Mouse (Mus musculus) embryonic facial prominence, embryonic 14.5 days (tissue): ENCODE measurements around the gene Fam219a. TPM values are rescaled to one million over a fixed set of nuclear protein-coding genes. Genes with fewer than 3 reads are reported as not detected.

ENCODE experiments used
- ATAC-seq: fragments of 200-750 bp; cut with Nextera tagmentation; 2 replicates; pipeline ENCODE4 v1.8.0; 2017; ENCODE audit warnings: low read depth, moderate number of reproducible peaks, moderate TSS enrichment
- DNase-seq: peaks from one replicate; pipeline ENCODE4 v3.0.0-alpha.2; 2015; ENCODE audit warnings: low spot score
- H3K27ac ChIP-seq: fragments of 300-500 bp; sonication (generic); replicated peaks from 2 replicates; pipeline ENCODE4 v1.5.1; 2014; ENCODE audit warnings: low read depth, mild to moderate bottlenecking, low read length, moderate library complexity
- H3K27me3 ChIP-seq: fragments of 300-500 bp; sonication (generic); replicated peaks from 2 replicates; pipeline ENCODE4 v1.6.1; 2014; ENCODE audit warnings: low read length; ENCODE audit not compliant: control insufficient read depth, insufficient read depth
- H3K36me3 ChIP-seq: fragments of 300-500 bp; sonication (generic); 2 replicates; pipeline ENCODE4 v1.6.1; 2014; ENCODE audit warnings: low read length, mixed read lengths; ENCODE audit not compliant: control insufficient read depth, insufficient read depth
- H3K4me1 ChIP-seq: fragments of 300-500 bp; sonication (generic); 2 replicates; pipeline ENCODE4 v1.6.1; 2014; ENCODE audit warnings: antibody characterized with exemption, low read length; ENCODE audit not compliant: control insufficient read depth, insufficient read depth
- H3K4me2 ChIP-seq: fragments of 300-500 bp; sonication (generic); 2 replicates; pipeline ENCODE4 v1.6.1; 2014; ENCODE audit warnings: low read depth, mild to moderate bottlenecking, low read length, moderate library complexity, mixed read lengths
- H3K4me3 ChIP-seq: fragments of 300-500 bp; sonication (generic); 2 replicates; pipeline ENCODE4 v1.5.1; 2014; ENCODE audit warnings: low read depth, mild to moderate bottlenecking, low read length
- H3K9ac ChIP-seq: fragments of 300-500 bp; sonication (generic); 2 replicates; pipeline ENCODE4 v1.6.1; 2014; ENCODE audit warnings: low read depth, mild to moderate bottlenecking, low read length, moderate library complexity, mixed read lengths
- H3K9me3 ChIP-seq: fragments of 300-500 bp; sonication (generic); 2 replicates; pipeline ENCODE4 v1.6.1; 2016; ENCODE audit warnings: low read length; ENCODE audit not compliant: control insufficient read depth
- WGBS: fragments of 180-500 bp; shearing (Covaris S2); extraction: QIAGEN DNeasy Blood & Tissue Kit; methylation state at CpG from one replicate; pipeline ENCODE4 v1.1.7; 2014; 5-methylcytosine and 5-hydroxymethylcytosine counted together
- polyA plus RNA-seq: library from polyadenylated mRNA; unstranded; fragments of >200 nt; fragmentation: Nextera tagmentation; extraction: Ambion mirVana; gene quantifications from 2 replicates; pipeline ENCODE4 v1.2.1, GENCODE M21; 2014

Gene Fam219a
- polyA plus RNA-seq, 1 experiment from 2014 or later, result 4.0 TPM

DNA sequence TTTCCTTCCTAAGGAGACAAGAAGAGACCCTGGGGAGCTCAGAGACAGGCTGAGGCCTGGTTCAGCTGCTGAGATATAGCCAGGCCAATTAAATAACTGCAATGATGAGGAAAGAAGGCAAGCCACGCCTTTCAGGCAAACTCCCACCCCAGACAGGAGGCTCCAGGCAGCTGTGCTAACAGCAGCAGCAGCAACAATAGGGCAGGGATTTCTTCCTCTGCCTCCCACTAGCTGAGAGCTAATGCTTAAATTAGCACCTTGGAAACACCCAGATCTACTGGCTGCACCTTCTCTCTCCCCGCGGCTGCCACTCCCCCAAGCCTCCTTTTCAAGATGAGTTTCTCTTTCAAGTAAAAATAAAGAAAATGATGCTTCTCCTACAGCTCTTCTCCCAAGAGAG lies 3.2 kb downstream of the Fam219a start:
- 13% methylated on average over 3 of the region's 3 CpGs for WGBS
- peaks cover 7% of the 10 kb centered on the region; the same call in 1 of the 2 replicates for H3K27me3 ChIP-seq

DNA sequence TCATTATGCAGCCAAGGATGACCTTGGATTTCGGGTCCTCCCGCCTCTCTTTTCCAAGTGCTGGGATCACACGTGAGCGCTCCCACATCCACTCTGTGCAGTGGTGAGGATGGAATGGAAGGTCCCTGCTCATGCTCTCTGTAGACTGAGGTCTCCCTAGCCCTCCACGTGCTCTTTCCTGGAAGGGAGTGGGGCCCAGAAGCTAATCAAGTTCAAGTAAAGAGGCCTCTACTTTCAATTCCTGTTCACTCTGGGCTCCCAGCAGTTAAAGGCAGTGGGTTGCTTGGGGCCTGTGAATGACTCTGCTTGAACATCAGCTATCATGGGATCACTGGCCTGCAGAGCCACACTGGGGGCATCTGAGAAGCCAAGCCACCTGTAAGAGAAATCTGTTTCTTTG lies 6.0 kb downstream of the Fam219a start:
- DNase-seq (no peak), ATAC-seq (no peak)
- Histone ChIP-seq H3K4me2 (no peak overlapping the region), H3K27ac (no peak overlapping the region), H3K9ac (no peak overlapping the region), H3K9me3 (no peaks in the 10 kb centered on the region), H3K27me3 (peaks cover 6% of the 10 kb centered on the region; the same call in 1 of the 2 replicates), H3K4me1 (peaks cover 3% of the 10 kb centered on the region), H3K4me3 (no peak overlapping the region), H3K36me3 (no peaks in the 10 kb centered on the region)
- WGBS, result 82% methylated on average over 5 of the region's 5 CpGs

More for the DNA sequence above, 3.2 kb downstream of the Fam219a start:
- H3K9me3 ChIP-seq, result no peaks in the 10 kb centered on the region
- DNase-seq, result peak; percentile 57
- H3K36me3 ChIP-seq, result no peaks in the 10 kb centered on the region
- no peak overlapping the region; the same call in 1 of the 2 replicates for H3K27ac ChIP-seq
- ATAC-seq, result peak; percentile 14; the same call in 1 of the 2 replicates
- H3K9ac ChIP-seq, result no peak overlapping the region
- no peak overlapping the region for H3K4me3 ChIP-seq
- no peak overlapping the region for H3K4me2 ChIP-seq
- H3K4me1 ChIP-seq, result peaks cover 9% of the 10 kb centered on the region

GRCm38 (mm10) chr4:41557092-41557491 lies 12.2 kb downstream of the Fam219a start:
- ATAC-seq, result no peak
- 62% methylated on average over 3 of the region's 3 CpGs for WGBS
- no peak overlapping the region for H3K27ac ChIP-seq

DNA sequence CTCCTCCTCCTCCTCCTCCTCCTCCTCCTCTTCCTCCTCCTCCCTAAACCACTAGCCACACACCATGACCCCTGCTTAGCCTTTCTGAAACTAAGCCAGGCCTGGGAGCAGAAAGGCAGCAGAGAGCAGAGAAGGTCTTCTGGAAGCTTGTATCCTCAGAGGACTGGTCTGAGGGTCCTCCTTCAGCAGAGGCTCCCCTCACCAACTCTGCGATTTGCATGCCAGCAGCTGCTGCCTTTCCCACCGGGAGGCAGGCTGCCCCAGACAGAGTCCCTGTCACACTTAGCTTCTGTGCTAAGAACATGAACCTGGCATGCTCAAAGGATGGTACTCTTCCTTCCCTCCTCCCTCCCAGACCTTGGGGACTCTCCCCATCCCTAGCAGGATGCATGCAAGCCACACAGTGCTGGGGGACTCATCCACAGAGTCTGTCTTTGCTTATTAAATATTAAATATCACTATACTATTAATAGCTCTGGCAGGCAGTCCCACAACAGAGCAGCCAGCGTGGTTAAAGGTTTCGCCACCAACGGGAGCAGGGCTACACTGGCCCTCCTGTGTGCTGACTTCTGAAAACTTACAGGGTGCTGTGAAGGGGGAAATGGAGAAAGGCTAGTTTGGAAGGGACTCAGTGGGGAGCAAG lies 12.9 kb downstream of the Fam219a start:
- Histone ChIP-seq H3K9ac (no peak overlapping the region), H3K4me1 (peaks cover 3% of the 10 kb centered on the region; the same call in 1 of the 2 replicates), H3K9me3 (no peaks in the 10 kb centered on the region), H3K27me3 (no peaks in the 10 kb centered on the region), H3K4me2 (no peak overlapping the region), H3K36me3 (no peaks in the 10 kb centered on the region), H3K4me3 (no peak overlapping the region), H3K27ac (no peak overlapping the region)
- DNase-seq, result no peak
- 52% methylated on average over 5 of the region's 5 CpGs for WGBS
- peak; percentile 36; the same call in 1 of the 2 replicates for ATAC-seq

More at GRCm38 (mm10) chr4:41557092-41557491, 12.2 kb downstream of the Fam219a start:
- Histone ChIP-seq H3K36me3 (no peaks in the 10 kb centered on the region), H3K4me3 (no peak overlapping the region), H3K9ac (no peak overlapping the region), H3K27me3 (no peaks in the 10 kb centered on the region), H3K4me1 (peaks cover 3% of the 10 kb centered on the region; the same call in 1 of the 2 replicates), H3K9me3 (no peaks in the 10 kb centered on the region), H3K4me2 (no peak overlapping the region)
- no peak for DNase-seq

GRCm38 (mm10) chr4:41554994-41555663 lies 14.2 kb downstream of the Fam219a start:
- no peak overlapping the region for H3K9ac ChIP-seq
- H3K4me2 ChIP-seq, result no peak overlapping the region
- H3K27me3 ChIP-seq, result no peaks in the 10 kb centered on the region
- no peaks in the 10 kb centered on the region for H3K36me3 ChIP-seq
- ATAC-seq (no peak), DNase-seq (peak; percentile 43)
- peaks cover 3% of the 10 kb centered on the region; the same call in 1 of the 2 replicates for H3K4me1 ChIP-seq
- 61% methylated on average over 14 of the region's 14 CpGs for WGBS
- H3K4me3 ChIP-seq, result no peak overlapping the region
- H3K9me3 ChIP-seq, result no peaks in the 10 kb centered on the region
- peak overlapping the region; percentile 10; the same call in 1 of the 2 replicates for H3K27ac ChIP-seq

DNA sequence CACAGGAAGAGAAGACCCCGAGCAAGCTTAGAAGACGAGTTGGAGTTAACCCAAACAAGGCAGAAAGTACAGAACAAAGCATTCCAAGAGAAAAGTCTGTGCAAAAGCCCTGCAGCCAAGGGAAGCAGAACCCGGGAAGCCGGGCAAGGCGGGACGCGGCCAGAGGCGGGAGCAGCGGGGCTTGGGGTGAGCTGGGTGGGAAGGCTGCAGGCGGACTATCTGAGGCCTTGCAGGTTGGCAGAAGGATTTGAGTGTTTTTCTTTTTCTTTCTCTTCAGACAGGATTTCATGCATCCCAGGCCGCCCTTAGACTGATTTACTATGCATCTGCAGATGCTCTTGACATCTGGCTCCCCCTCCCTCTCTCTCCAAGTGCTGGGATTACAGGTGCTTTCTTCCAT lies 16.2 kb downstream of the Fam219a start:
- DNase-seq (no peak), ATAC-seq (no peak)
- no peaks in the 10 kb centered on the region for H3K9me3 ChIP-seq
- no peaks in the 10 kb centered on the region for H3K27me3 ChIP-seq
- H3K4me3 ChIP-seq, result no peak overlapping the region
- no peak overlapping the region for H3K9ac ChIP-seq
- H3K27ac ChIP-seq, result no peak overlapping the region
- no peak overlapping the region for H3K4me2 ChIP-seq
- H3K36me3 ChIP-seq, result no peaks in the 10 kb centered on the region
- peaks cover 3% of the 10 kb centered on the region; the same call in 1 of the 2 replicates for H3K4me1 ChIP-seq
- WGBS, result 44% methylated on average over 10 of the region's 11 CpGs

GRCm38 (mm10) chr4:41552529-41552928 lies 16.8 kb downstream of the Fam219a start:
- no peak overlapping the region for H3K4me3 ChIP-seq
- DNase-seq (peak; percentile 79), ATAC-seq (peak; percentile 61; the same call in 1 of the 2 replicates)
- H3K36me3 ChIP-seq, result no peaks in the 10 kb centered on the region
- peaks cover 3% of the 10 kb centered on the region; the same call in 1 of the 2 replicates for H3K4me1 ChIP-seq
- no peak overlapping the region for H3K9ac ChIP-seq
- no peak overlapping the region for H3K4me2 ChIP-seq
- no peak overlapping the region for H3K27ac ChIP-seq
- H3K27me3 ChIP-seq, result no peaks in the 10 kb centered on the region
- no peaks in the 10 kb centered on the region for H3K9me3 ChIP-seq
- 19% methylated on average over 6 of the region's 6 CpGs for WGBS

DNA sequence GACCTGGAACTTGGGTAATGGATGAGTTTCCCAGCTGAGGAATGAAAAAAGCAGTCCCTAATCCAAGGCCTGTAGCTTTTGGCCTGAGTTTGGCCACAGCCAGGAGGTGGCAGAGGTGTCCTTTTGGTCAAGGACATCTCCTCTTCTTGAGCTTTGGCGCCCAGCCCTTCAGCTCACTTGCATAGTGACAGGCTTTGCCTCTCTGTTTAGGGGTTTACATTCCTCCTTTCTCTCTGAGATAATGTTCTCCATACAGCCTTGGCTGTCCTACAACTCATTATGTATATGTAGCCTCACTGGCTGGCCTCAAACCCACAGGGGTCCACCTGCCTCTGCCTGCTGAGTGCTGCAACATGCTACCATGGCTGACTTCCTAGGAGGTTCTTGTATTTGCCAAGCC lies 22.3 kb downstream of the Fam219a start:
- Histone ChIP-seq H3K4me2 (no peak overlapping the region), H3K4me1 (peaks cover 6% of the 10 kb centered on the region; the same call in 1 of the 2 replicates), H3K4me3 (no peak overlapping the region), H3K27ac (no peak overlapping the region), H3K9ac (no peak overlapping the region), H3K27me3 (no peaks in the 10 kb centered on the region), H3K9me3 (no peaks in the 10 kb centered on the region), H3K36me3 (no peaks in the 10 kb centered on the region)
- DNase-seq (no peak), ATAC-seq (no peak)
- WGBS, result 79% methylated on average over 1 of the region's 1 CpGs
